Mouse (Mus musculus): ENCODE measurements around the gene Kcnf1.
A peak's percentile ranks its signal among the peaks of the same experiment; 100 is the strongest.
"Not testable (repeated sequence)": the region's sequence is repeated elsewhere in the genome, so short reads cannot be mapped to it uniquely, and the experiment has no call there.

Gene Kcnf1

GRCm38 (mm10) chr12:17159549-17159948 is 17.1 kb downstream of the Kcnf1 start:
- DNase-seq (ENCODE audit: low spot score in 2 of 2), result peak in 1 of 2 experiments; percentile 69

- no peak for DNase-seq (ENCODE audit: low spot score in 2 of 2)
Measured at GRCm38 (mm10) chr12:17157558-17157957, 19.1 kb downstream of the Kcnf1 start.

GRCm38 (mm10) chr12:17155781-17156180 is 20.9 kb downstream of the Kcnf1 start:
- DNase-seq (ENCODE audit: low spot score in 2 of 2), result no peak

- DNase-seq (ENCODE audit: low spot score in 2 of 2), result peak in 1 of 2 experiments; percentile 64
Measured at GRCm38 (mm10) chr12:17152840-17153239, 23.8 kb downstream of the Kcnf1 start.

- no peak for DNase-seq (ENCODE audit: low spot score in 2 of 2)
Measured at GRCm38 (mm10) chr12:17148920-17149319, 27.8 kb downstream of the Kcnf1 start.

GRCm38 (mm10) chr12:17141791-17142190 is 34.9 kb downstream of the Kcnf1 start:
- no peak for DNase-seq (ENCODE audit: low spot score in 2 of 2)

- DNase-seq (ENCODE audit: low spot score in 2 of 2), result peak in 1 of 2 experiments; percentile 57
Measured at GRCm38 (mm10) chr12:17140436-17140835, 36.3 kb downstream of the Kcnf1 start.

GRCm38 (mm10) chr12:17134546-17135096 is 42.1 kb downstream of the Kcnf1 start:
- no peak for DNase-seq (ENCODE audit: low spot score in 2 of 2)

- no peak for DNase-seq (ENCODE audit: low spot score in 2 of 2)
Measured at GRCm38 (mm10) chr12:17132243-17132642, 44.4 kb downstream of the Kcnf1 start.

GRCm38 (mm10) chr12:17131563-17131962 is 45.1 kb downstream of the Kcnf1 start:
- DNase-seq (ENCODE audit: low spot score in 2 of 2), result no peak

GRCm38 (mm10) chr12:17122881-17123280 is 53.8 kb downstream of the Kcnf1 start:
- not testable (repeated sequence) for DNase-seq (ENCODE audit: low spot score in 2 of 2)
